Mouse (Mus musculus) ES-Bruce4 (cell line): ENCODE measurements around the gene Eif4g1.

ENCODE experiments used
- CTCF ChIP-seq: IDR thresholded peaks from one replicate; pipeline ENCODE4 v1.8.1; 2011; ENCODE audit warnings: low read depth, low read length
- POLR2A ChIP-seq: IDR thresholded peaks from one replicate; pipeline ENCODE4 v1.8.1; 2011; ENCODE audit warnings: low read length; ENCODE audit not compliant: insufficient read depth

DNA sequence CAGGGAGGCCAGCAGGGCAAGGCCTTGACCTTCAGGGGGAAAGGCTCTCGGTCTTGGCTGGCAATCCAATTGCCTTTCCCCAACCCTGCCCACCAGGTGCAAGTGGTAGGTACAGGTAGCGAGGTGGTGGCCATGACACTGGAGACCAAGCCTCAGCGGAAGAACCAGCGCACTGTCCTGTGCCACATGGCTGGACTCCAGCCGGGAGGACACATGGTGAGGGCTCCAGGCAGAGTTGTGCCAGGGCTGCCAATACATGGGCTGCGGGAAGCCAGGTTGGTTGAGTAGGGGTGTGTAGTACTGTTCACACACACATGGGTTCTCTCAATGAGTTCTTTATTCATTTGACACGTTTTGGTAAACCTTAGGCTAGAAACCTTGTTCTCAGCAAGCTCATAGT lies 68.1 kb downstream of the Eif4g1 start:
- TF ChIP-seq CTCF (no peak), POLR2A (no peak)
